Mouse (Mus musculus): Measurements from ENCODE around the gene Ewsr1. TPM values are rescaled to one million over a fixed set of nuclear protein-coding genes. Genes with fewer than 3 reads are reported as not detected.

Ewsr1 gene
- polyA plus RNA-seq, 1 experiment, result 157 TPM

- H3K79me2 ChIP-seq (ENCODE audit: control insufficient read depth, insufficient read depth), result no peaks in the 10 kb centered on the region
Observed at GRCm38 (mm10) chr11:5032706-5033105, 66.4 kb downstream of the Ewsr1 start.

GRCm38 (mm10) chr11:5028228-5028627 lies 70.8 kb downstream of the Ewsr1 start:
- no peak overlapping the region for H3K4me3 ChIP-seq
- H3K79me2 ChIP-seq (ENCODE audit: control insufficient read depth, insufficient read depth), result no peaks in the 10 kb centered on the region
- TF ChIP-seq MYOD1 (IDR thresholded peaks at IDR 0.05; ENCODE audit: control insufficient read depth in 1 of 3, insufficient read length in 2 of 3, low read depth in 2 of 3), result no peak
- TF ChIP-seq MYOG (IDR thresholded peaks at IDR 0.05; ENCODE audit: control insufficient read depth in 1 of 3, insufficient read depth in 1 of 3, insufficient read length in 2 of 3, low read depth in 2 of 3), result no peak
- TF ChIP-seq MAX (IDR thresholded peaks at IDR 0.05; ENCODE audit: low read depth), result no peak
- no peak for TF ChIP-seq E2F4 (IDR thresholded peaks at IDR 0.05; ENCODE audit: insufficient read depth)
- no peak for TF ChIP-seq POLR2AphosphoS2 (IDR thresholded peaks at IDR 0.05; ENCODE audit: insufficient read length, low read depth)
- TF ChIP-seq USF1 (IDR thresholded peaks at IDR 0.05; ENCODE audit: low read depth), result no peak
- no peak for TF ChIP-seq TCF3 (IDR thresholded peaks at IDR 0.05; ENCODE audit: insufficient read length, low read depth)
- no peak for TF ChIP-seq SRF (IDR thresholded peaks at IDR 0.05; ENCODE audit: control insufficient read depth, insufficient read length, low read depth)
- TF ChIP-seq POLR2A (IDR thresholded peaks at IDR 0.05; ENCODE audit: insufficient read length, low read depth), result no peak
- no peak for TF ChIP-seq REST (IDR thresholded peaks at IDR 0.05; ENCODE audit: insufficient read depth, insufficient read length)
- TF ChIP-seq CEBPB (IDR thresholded peaks at IDR 0.05; ENCODE audit: insufficient read depth, poor library complexity, severe bottlenecking), result no peak
- TF ChIP-seq TCF12 (IDR thresholded peaks at IDR 0.05; ENCODE audit: insufficient read depth, poor library complexity, severe bottlenecking), result no peak
- H3ac ChIP-seq (ENCODE audit: control insufficient read depth, insufficient read length), result no peak overlapping the region
- H3K4me2 ChIP-seq (ENCODE audit: low read depth), result no peak overlapping the region
- H3K27me3 ChIP-seq (ENCODE audit: control insufficient read depth, insufficient read depth, insufficient read length), result no peaks in the 10 kb centered on the region
- peaks cover 60% of the 10 kb centered on the region for H3K36me3 ChIP-seq (ENCODE audit: control insufficient read depth, insufficient read depth)

More at GRCm38 (mm10) chr11:5032706-5033105, 66.4 kb downstream of the Ewsr1 start:
- Histone ChIP-seq H3K4me3 (no peak overlapping the region), H3K36me3 (ENCODE audit: control insufficient read depth, insufficient read depth) (peaks cover 48% of the 10 kb centered on the region), H3K27me3 (ENCODE audit: control insufficient read depth, insufficient read depth, insufficient read length) (no peaks in the 10 kb centered on the region), H3K4me2 (ENCODE audit: low read depth) (no peak overlapping the region), H3ac (ENCODE audit: control insufficient read depth, insufficient read length) (no peak overlapping the region)
- TF ChIP-seq MYOG (IDR thresholded peaks at IDR 0.05; ENCODE audit: control insufficient read depth in 1 of 3, insufficient read depth in 1 of 3, insufficient read length in 2 of 3, low read depth in 2 of 3), result no peak
- TF ChIP-seq USF1 (IDR thresholded peaks at IDR 0.05; ENCODE audit: low read depth), result no peak
- no peak for TF ChIP-seq E2F4 (IDR thresholded peaks at IDR 0.05; ENCODE audit: insufficient read depth)
- TF ChIP-seq SRF (IDR thresholded peaks at IDR 0.05; ENCODE audit: control insufficient read depth, insufficient read length, low read depth), result no peak
- TF ChIP-seq MAX (IDR thresholded peaks at IDR 0.05; ENCODE audit: low read depth), result no peak
- TF ChIP-seq POLR2AphosphoS2 (IDR thresholded peaks at IDR 0.05; ENCODE audit: insufficient read length, low read depth), result no peak
- TF ChIP-seq POLR2A (IDR thresholded peaks at IDR 0.05; ENCODE audit: insufficient read length, low read depth), result no peak
- TF ChIP-seq MYOD1 (IDR thresholded peaks at IDR 0.05; ENCODE audit: control insufficient read depth in 1 of 3, insufficient read length in 2 of 3, low read depth in 2 of 3), result no peak
- TF ChIP-seq CEBPB (IDR thresholded peaks at IDR 0.05; ENCODE audit: insufficient read depth, poor library complexity, severe bottlenecking), result no peak
- no peak for TF ChIP-seq TCF12 (IDR thresholded peaks at IDR 0.05; ENCODE audit: insufficient read depth, poor library complexity, severe bottlenecking)
- TF ChIP-seq REST (IDR thresholded peaks at IDR 0.05; ENCODE audit: insufficient read depth, insufficient read length), result no peak

- no peak overlapping the region for H3K4me2 ChIP-seq (ENCODE audit: low read depth)
- no peak overlapping the region for H3K4me3 ChIP-seq
- peaks cover 54% of the 10 kb centered on the region for H3K36me3 ChIP-seq (ENCODE audit: control insufficient read depth, insufficient read depth)
- H3K79me2 ChIP-seq (ENCODE audit: control insufficient read depth, insufficient read depth), result no peaks in the 10 kb centered on the region
- TF ChIP-seq POLR2A (IDR thresholded peaks at IDR 0.05; ENCODE audit: insufficient read length, low read depth), result no peak
- H3K27me3 ChIP-seq (ENCODE audit: control insufficient read depth, insufficient read depth, insufficient read length), result no peaks in the 10 kb centered on the region
- H3ac ChIP-seq (ENCODE audit: control insufficient read depth, insufficient read length), result no peak overlapping the region
Observed at GRCm38 (mm10) chr11:5025108-5025507, 74.0 kb downstream of the Ewsr1 start.

Other genes with a start within 250 kb of the Ewsr1 start
- gene Nf2, start 249.7 kb downstream of the Ewsr1 start, polyA plus RNA-seq (2012; fragmentation: generic; extraction: Trizol), result 51.1 TPM
- gene Nipsnap1, start 225.3 kb downstream of the Ewsr1 start, polyA plus RNA-seq (2012; fragmentation: generic; extraction: Trizol), result 7.2 TPM
- gene Thoc5, start 203.9 kb downstream of the Ewsr1 start, polyA plus RNA-seq (2012; fragmentation: generic; extraction: Trizol), result 57.9 TPM
- 0.04 TPM for gene Nefh, start 151.2 kb downstream of the Ewsr1 start, polyA plus RNA-seq (2012; fragmentation: generic; extraction: Trizol)
- 55.6 TPM for gene Ap1b1, start 112.4 kb downstream of the Ewsr1 start, polyA plus RNA-seq (2012; fragmentation: generic; extraction: Trizol)
- gene Rasl10a, start 41.1 kb downstream of the Ewsr1 start, polyA plus RNA-seq (2012; fragmentation: generic; extraction: Trizol), result 1.4 TPM
- gene Gas2l1, start 33.9 kb downstream of the Ewsr1 start, polyA plus RNA-seq (2012; fragmentation: generic; extraction: Trizol), result 69.3 TPM
- 23.6 TPM for gene Rhbdd3, start 340 bp downstream of the Ewsr1 start, polyA plus RNA-seq (2012; fragmentation: generic; extraction: Trizol)
- gene Emid1, start 53.0 kb upstream of the Ewsr1 start, polyA plus RNA-seq (2012; fragmentation: generic; extraction: Trizol), result 0.04 TPM
- gene Kremen1, start 162.3 kb upstream of the Ewsr1 start, polyA plus RNA-seq (2012; fragmentation: generic; extraction: Trizol), result 79.3 TPM